Mouse (Mus musculus) macrophage (primary cell): Measurements from ENCODE around the gene B3galnt2. TPM values are rescaled to one million over a fixed set of nuclear protein-coding genes. Genes with fewer than 3 reads are reported as not detected.

Source experiments
- polyA plus RNA-seq: library from polyadenylated mRNA; stranded (reverse); fragments of 250-400 nt; gene quantifications from 3 replicates; pipeline ENCODE4 v1.2.4, GENCODE M21; 2018; ENCODE audit warnings: inconsistent platforms

Gene B3galnt2
- polyA plus RNA-seq, 1 experiment from 2014 or later, result 3.9 TPM

Other genes with a start within 250 kb of the B3galnt2 start
- 0.95 to 2.3 TPM (median 1.5 TPM) in 3 replicates for gene Gng4, start 170.4 kb upstream of the B3galnt2 start, polyA plus RNA-seq
- gene Tbce, start 85.2 kb downstream of the B3galnt2 start, polyA plus RNA-seq, result 22.6 to 29.9 TPM (median 27.4 TPM) in 3 replicates
- gene Arid4b, start 108.8 kb downstream of the B3galnt2 start, polyA plus RNA-seq, result 10.8 to 17.8 TPM (median 15.1 TPM) in 3 replicates
- 14.6 to 19.9 TPM (median 19.6 TPM) in 3 replicates for gene Ggps1, start 109.0 kb downstream of the B3galnt2 start, polyA plus RNA-seq